Mouse (Mus musculus) macrophage (primary cell): Measurements from ENCODE around the gene Commd6. TPM values are rescaled to one million over a fixed set of nuclear protein-coding genes. Genes with fewer than 3 reads are reported as not detected.

Experiments used
- H3K27ac ChIP-seq: fragments of 350-480 bp; formaldehyde crosslinking; 2 replicates; pipeline ENCODE4 v1.9.0; 2021
- H3K36me3 ChIP-seq: fragments of 350-480 bp; formaldehyde crosslinking; 2 replicates; pipeline ENCODE4 v1.9.0; 2021; ENCODE audit errors: inconsistent target
- H3K4me3 ChIP-seq: fragments of 350-480 bp; formaldehyde crosslinking; 2 replicates; pipeline ENCODE4 v1.9.0; 2021; ENCODE audit errors: inconsistent target
- H3K79me2 ChIP-seq: fragments of 350-480 bp; formaldehyde crosslinking; 2 replicates; pipeline ENCODE4 v1.9.0; 2021; ENCODE audit errors: inconsistent target
- WGBS: methylation state at CpG from one replicate; pipeline ENCODE4 v1.1.7; 2026; ENCODE audit warnings: inconsistent platforms; ENCODE audit not compliant: missing documents; 5-methylcytosine and 5-hydroxymethylcytosine counted together
- polyA plus RNA-seq: library from polyadenylated mRNA; stranded (reverse); fragments of 250-400 nt; gene quantifications from 3 replicates; pipeline ENCODE4 v1.2.4, GENCODE M21; 2018; ENCODE audit warnings: inconsistent platforms
- total RNA-seq, 78 experiments: library from RNA; depleted of rRNA; stranded (reverse); fragments of 250-400 nt; gene quantifications; 1 replicate in 9 of 78; 2 replicates in 24 of 78; 3 replicates in 43 of 78; 4 replicates in 2 of 78; pipeline ENCODE4 v1.2.4; 2018; ENCODE audit warnings: inconsistent platforms in 56 of 78

Commd6 gene
- total RNA-seq (2018; cell fraction: chromatin; rRNA removed) = 10 to 100 TPM in 11 of 26 experiments, 1 to 10 TPM in 15; 2.6 to 21.3 (median 8.9) TPM
- 10 to 100 TPM; 31.7 to 55.6 (median 43.0) TPM for total RNA-seq (2018; cell fraction: cytosol; rRNA removed)
- total RNA-seq (2018; cell fraction: nucleus; rRNA removed) = 10 to 100 TPM in 20 of 26 experiments, 1 to 10 TPM in 6; 4.7 to 27.0 (median 12.8) TPM
- polyA plus RNA-seq = 40.0 to 53.5 TPM (median 44.4 TPM) in 3 replicates

- Histone ChIP-seq H3K27ac (peak within 1 kb of the TSS; percentile 84), H3K36me3 (peaks cover 7% of the 10 kb centered on the region; the same call in 1 of the 2 replicates), H3K79me2 (peaks cover 13% of the 10 kb centered on the region), H3K4me3 (peak within 1 kb of the TSS; percentile 74)
- WGBS = 1% methylated on average over 39 of the region's 39 CpGs
Observed at GRCm38 (mm10) chr14:101640153-101640843, at the start of gene Commd6. Gene Commd6, minus strand, starts transcription at chr14:101640686.

- H3K27ac ChIP-seq = no peak overlapping the region
- H3K4me3 ChIP-seq = no peak overlapping the region
- H3K79me2 ChIP-seq = no peaks in the 10 kb centered on the region
- WGBS = 94% methylated on average over 2 of the region's 2 CpGs
- H3K36me3 ChIP-seq = no peaks in the 10 kb centered on the region
Observed at GRCm38 (mm10) chr14:101688406-101688805, 47.9 kb upstream of the Commd6 start.

- Histone ChIP-seq H3K36me3 (no peaks in the 10 kb centered on the region), H3K79me2 (no peaks in the 10 kb centered on the region), H3K27ac (no peak overlapping the region), H3K4me3 (no peak overlapping the region)
- 99% methylated on average over 6 of the region's 6 CpGs for WGBS
Observed at GRCm38 (mm10) chr14:101687696-101688095, 47.2 kb upstream of the Commd6 start.

- H3K4me3 ChIP-seq = no peak overlapping the region
- no peak overlapping the region for H3K27ac ChIP-seq
- WGBS = 70% methylated on average over 1 of the region's 1 CpGs
- peaks cover 6% of the 10 kb centered on the region; the same call in 1 of the 2 replicates for H3K36me3 ChIP-seq
- H3K79me2 ChIP-seq = no peaks in the 10 kb centered on the region
Observed at GRCm38 (mm10) chr14:101672226-101672625, 31.7 kb upstream of the Commd6 start.

GRCm38 (mm10) chr14:101668626-101669025, 28.1 kb upstream of the Commd6 start:
- 93% methylated on average over 7 of the region's 7 CpGs for WGBS
- no peak overlapping the region for H3K27ac ChIP-seq
- H3K4me3 ChIP-seq = no peak overlapping the region
- H3K36me3 ChIP-seq = peaks cover 6% of the 10 kb centered on the region; the same call in 1 of the 2 replicates
- 0 out of 2 replicates have a peak, but pooled peaks cover 5% of the 10 kb centered on the region for H3K79me2 ChIP-seq

- H3K79me2 ChIP-seq = 0 out of 2 replicates have a peak, but pooled peaks cover 5% of the 10 kb centered on the region
- 93% methylated on average over 5 of the region's 5 CpGs for WGBS
- H3K36me3 ChIP-seq = peaks cover 6% of the 10 kb centered on the region; the same call in 1 of the 2 replicates
Observed at GRCm38 (mm10) chr14:101666536-101666935, 26.1 kb upstream of the Commd6 start.

GRCm38 (mm10) chr14:101666056-101666455, 25.6 kb upstream of the Commd6 start:
- Histone ChIP-seq H3K4me3 (no peak overlapping the region), H3K79me2 (0 out of 2 replicates have a peak, but pooled peaks cover 5% of the 10 kb centered on the region), H3K27ac (no peak overlapping the region), H3K36me3 (peaks cover 6% of the 10 kb centered on the region; the same call in 1 of the 2 replicates)
- 93% methylated on average over 7 of the region's 7 CpGs for WGBS

More at GRCm38 (mm10) chr14:101666536-101666935, 26.1 kb upstream of the Commd6 start:
- H3K4me3 ChIP-seq = no peak overlapping the region
- no peak overlapping the region for H3K27ac ChIP-seq

- Histone ChIP-seq H3K36me3 (peaks cover 6% of the 10 kb centered on the region; the same call in 1 of the 2 replicates), H3K4me3 (no peak overlapping the region), H3K79me2 (peaks cover 8% of the 10 kb centered on the region; the same call in 1 of the 2 replicates), H3K27ac (no peak overlapping the region)
- WGBS = 97% methylated on average over 3 of the region's 3 CpGs
Observed at GRCm38 (mm10) chr14:101664274-101664673, 23.8 kb upstream of the Commd6 start.

GRCm38 (mm10) chr14:101661654-101662412, 21.3 kb upstream of the Commd6 start:
- WGBS = 46% methylated on average over 3 of the region's 3 CpGs
- no peak overlapping the region for H3K4me3 ChIP-seq
- no peaks in the 10 kb centered on the region for H3K36me3 ChIP-seq
- peaks cover 14% of the 10 kb centered on the region; the same call in 1 of the 2 replicates for H3K79me2 ChIP-seq
- H3K27ac ChIP-seq = peak overlapping the region; percentile 46

GRCm38 (mm10) chr14:101656307-101656706, 15.8 kb upstream of the Commd6 start:
- Histone ChIP-seq H3K27ac (no peak overlapping the region), H3K4me3 (no peak overlapping the region), H3K36me3 (no peaks in the 10 kb centered on the region), H3K79me2 (peaks cover 30% of the 10 kb centered on the region; the same call in 1 of the 2 replicates)
- WGBS = 78% methylated on average over 10 of the region's 10 CpGs

GRCm38 (mm10) chr14:101654526-101654909, 14.0 kb upstream of the Commd6 start:
- 2% methylated on average over 9 of the region's 10 CpGs for WGBS
- peak overlapping the region; percentile 53 for H3K4me3 ChIP-seq
- H3K27ac ChIP-seq = no peak overlapping the region
- peaks cover 30% of the 10 kb centered on the region; the same call in 1 of the 2 replicates for H3K79me2 ChIP-seq
- H3K36me3 ChIP-seq = no peaks in the 10 kb centered on the region

GRCm38 (mm10) chr14:101653581-101654525, 13.4 kb upstream of the Commd6 start, which contains the start of gene Uchl3:
Gene Uchl3, plus strand, starts transcription at chr14:101653967.
- H3K27ac ChIP-seq = peak within 1 kb of the TSS; percentile 93
- no peaks in the 10 kb centered on the region for H3K36me3 ChIP-seq
- peak within 1 kb of the TSS; percentile 53 for H3K4me3 ChIP-seq
- WGBS = under 1% methylated on average over 79 of the region's 81 CpGs
- H3K79me2 ChIP-seq = peaks cover 23% of the 10 kb centered on the region; the same call in 1 of the 2 replicates

GRCm38 (mm10) chr14:101652571-101652970, 12.1 kb upstream of the Commd6 start:
- no peak overlapping the region for H3K4me3 ChIP-seq
- H3K27ac ChIP-seq = no peak overlapping the region
- H3K79me2 ChIP-seq = peaks cover 21% of the 10 kb centered on the region; the same call in 1 of the 2 replicates
- no peaks in the 10 kb centered on the region for H3K36me3 ChIP-seq
- WGBS = 95% methylated on average over 6 of the region's 6 CpGs
